Mouse (Mus musculus) neural tube, embryonic 13.5 days (tissue): ENCODE results near the gene Frmd8. TPM values are rescaled to one million over a fixed set of nuclear protein-coding genes. Genes with fewer than 3 reads are reported as not detected.

ENCODE experiments used
- ATAC-seq: fragments of 200-750 bp; cut with Nextera tagmentation; 2 replicates; pipeline ENCODE4 v1.8.0; 2017; ENCODE audit warnings: low read depth, mild to moderate bottlenecking, moderate TSS enrichment, moderate library complexity
- H3K27ac ChIP-seq: fragments of 300-500 bp; sonication (generic); replicated peaks from 2 replicates; pipeline ENCODE4 v1.5.1; 2015; ENCODE audit warnings: moderate library complexity, mild to moderate bottlenecking, inconsistent platforms
- H3K27me3 ChIP-seq: fragments of 300-500 bp; sonication (generic); 2 replicates; pipeline ENCODE4 v1.6.1; 2015; ENCODE audit warnings: mild to moderate bottlenecking, inconsistent platforms
- H3K36me3 ChIP-seq: fragments of 300-500 bp; sonication (generic); 2 replicates; pipeline ENCODE4 v1.6.1; 2015; ENCODE audit warnings: mild to moderate bottlenecking, inconsistent platforms
- H3K4me1 ChIP-seq: fragments of 300-500 bp; sonication (generic); replicated peaks from 2 replicates; pipeline ENCODE4 v1.6.1; 2015; ENCODE audit warnings: inconsistent platforms
- H3K4me2 ChIP-seq: fragments of 300-500 bp; sonication (generic); 2 replicates; pipeline ENCODE4 v1.6.1; 2015; ENCODE audit warnings: inconsistent platforms, mild to moderate bottlenecking, moderate library complexity
- H3K4me3 ChIP-seq: fragments of 300-500 bp; sonication (generic); 2 replicates; pipeline ENCODE4 v1.5.1; 2015; ENCODE audit warnings: mild to moderate bottlenecking, inconsistent platforms
- H3K9ac ChIP-seq: fragments of 300-500 bp; sonication (generic); 2 replicates; pipeline ENCODE4 v1.6.1; 2015; ENCODE audit warnings: moderate library complexity, mild to moderate bottlenecking, inconsistent platforms
- H3K9me3 ChIP-seq: fragments of 300-500 bp; sonication (generic); 2 replicates; pipeline ENCODE4 v1.6.1; 2016; ENCODE audit warnings: inconsistent platforms
- WGBS: fragments of 180-500 bp; shearing (Covaris S2); methylation state at CpG from one replicate; pipeline ENCODE4 v1.1.7; 2015; 5-methylcytosine and 5-hydroxymethylcytosine counted together
- polyA plus RNA-seq: library from polyadenylated mRNA; unstranded; fragments of >200 nt; fragmentation: Nextera tagmentation; extraction: Ambion mirVana; gene quantifications from 2 replicates; pipeline ENCODE4 v1.2.1, GENCODE M21; 2015

Gene Frmd8
- polyA plus RNA-seq, 1 experiment from 2014 or later: 21.1 TPM

DNA sequence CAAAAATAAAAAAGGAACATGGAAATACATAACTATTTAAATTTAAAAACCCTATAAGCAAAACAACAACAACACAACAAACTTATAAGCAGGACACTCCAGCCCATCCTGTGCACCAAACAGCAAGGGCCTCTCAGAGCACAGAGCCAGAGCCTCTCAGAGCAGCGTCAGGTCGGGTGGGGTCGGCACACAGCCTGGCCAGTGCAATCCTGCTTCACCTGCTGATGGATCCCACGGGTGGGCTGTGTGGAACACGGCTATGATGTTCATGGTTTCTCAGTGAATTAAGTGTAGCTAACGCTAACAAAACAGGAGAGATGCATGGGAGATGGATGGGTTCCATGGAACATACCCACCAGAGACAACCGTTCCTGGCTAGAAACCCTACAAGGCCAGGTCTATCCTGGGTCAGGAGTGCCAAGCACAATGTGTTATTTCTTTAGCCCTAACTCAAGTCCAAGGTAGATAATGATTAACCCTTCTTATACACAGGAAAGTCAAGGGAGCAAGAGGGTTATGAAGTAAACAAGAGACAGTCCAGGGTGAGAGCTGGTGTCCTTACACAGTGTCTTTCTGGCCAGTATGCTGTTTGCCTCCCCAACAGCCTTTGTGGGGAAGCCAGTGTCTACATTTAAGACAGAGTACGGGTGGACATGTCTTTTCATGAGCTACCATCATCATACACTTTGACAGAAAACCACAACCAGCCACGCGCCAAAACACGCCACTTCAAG, 43.7 kb downstream of the Frmd8 start:
- WGBS: 92% methylated on average over 11 of the region's 11 CpGs
- no peak overlapping the region for H3K4me2 ChIP-seq
- no peaks in the 10 kb centered on the region for H3K9me3 ChIP-seq
- H3K9ac ChIP-seq: no peak overlapping the region
- H3K36me3 ChIP-seq: no peaks in the 10 kb centered on the region
- no peak for ATAC-seq
- H3K4me1 ChIP-seq: no peaks in the 10 kb centered on the region
- no peaks in the 10 kb centered on the region for H3K27me3 ChIP-seq
- no peak overlapping the region for H3K4me3 ChIP-seq
- no peak overlapping the region for H3K27ac ChIP-seq

DNA sequence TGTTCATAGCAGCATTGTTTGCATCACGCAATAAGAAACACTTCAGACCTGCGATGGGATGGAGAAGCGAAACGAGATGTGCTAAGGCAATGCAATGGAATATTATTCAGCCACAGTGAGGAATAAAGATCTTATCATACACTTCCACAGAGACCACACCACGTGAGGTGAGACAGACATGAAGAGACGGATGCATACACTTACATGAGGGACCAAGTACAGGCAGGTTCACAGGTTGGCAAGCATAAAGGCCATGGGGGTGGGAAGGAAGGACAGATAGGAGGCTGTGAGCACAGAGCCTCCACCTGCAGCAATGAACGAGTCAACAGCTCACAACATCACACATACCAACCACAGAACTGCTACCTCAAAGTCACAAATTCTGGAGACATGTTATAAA, 44.3 kb downstream of the Frmd8 start:
- H3K9ac ChIP-seq: no peak overlapping the region
- no peaks in the 10 kb centered on the region for H3K4me1 ChIP-seq
- no peak overlapping the region for H3K27ac ChIP-seq
- no peaks in the 10 kb centered on the region for H3K9me3 ChIP-seq
- no peak overlapping the region for H3K4me3 ChIP-seq
- no peak for ATAC-seq
- H3K4me2 ChIP-seq: no peak overlapping the region
- H3K36me3 ChIP-seq: no peaks in the 10 kb centered on the region
- 89% methylated on average over 7 of the region's 7 CpGs for WGBS
- no peaks in the 10 kb centered on the region for H3K27me3 ChIP-seq

DNA sequence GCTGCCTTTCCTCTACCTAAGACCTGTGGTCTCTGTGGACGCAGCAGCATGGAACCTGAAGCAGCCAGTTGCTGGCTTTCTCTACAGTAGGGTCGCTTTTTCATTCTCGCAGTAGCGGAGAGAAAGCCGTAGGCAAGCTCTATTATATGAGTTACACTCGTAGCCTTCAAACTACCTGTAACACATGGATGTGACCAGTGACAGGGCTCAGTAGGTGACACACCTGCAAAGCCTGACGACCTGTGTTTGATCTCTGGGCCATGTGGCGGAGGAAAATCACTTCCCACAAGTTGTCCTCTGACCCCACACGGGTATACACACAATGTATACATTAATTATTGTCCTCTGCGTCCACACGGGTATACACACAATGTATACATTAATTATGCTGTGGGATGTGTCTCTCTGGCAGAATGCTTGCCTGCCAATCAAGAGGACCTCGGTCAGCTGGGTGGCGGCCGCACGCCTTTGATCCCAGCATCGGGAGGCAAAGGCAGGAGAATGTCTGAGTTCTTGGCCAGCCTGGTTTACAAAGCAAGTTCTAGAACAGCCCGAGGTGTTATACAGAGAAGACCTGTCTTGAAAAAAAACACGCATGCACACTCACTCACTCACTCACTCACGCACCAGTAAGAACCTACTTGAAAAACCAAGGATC, 45.0 kb downstream of the Frmd8 start:
- Histone ChIP-seq H3K9ac (no peak overlapping the region), H3K9me3 (no peaks in the 10 kb centered on the region), H3K4me3 (no peak overlapping the region), H3K36me3 (no peaks in the 10 kb centered on the region), H3K4me2 (no peak overlapping the region), H3K27me3 (no peaks in the 10 kb centered on the region), H3K4me1 (no peaks in the 10 kb centered on the region), H3K27ac (no peak overlapping the region)
- ATAC-seq: no peak
- WGBS: 87% methylated on average over 19 of the region's 19 CpGs

DNA sequence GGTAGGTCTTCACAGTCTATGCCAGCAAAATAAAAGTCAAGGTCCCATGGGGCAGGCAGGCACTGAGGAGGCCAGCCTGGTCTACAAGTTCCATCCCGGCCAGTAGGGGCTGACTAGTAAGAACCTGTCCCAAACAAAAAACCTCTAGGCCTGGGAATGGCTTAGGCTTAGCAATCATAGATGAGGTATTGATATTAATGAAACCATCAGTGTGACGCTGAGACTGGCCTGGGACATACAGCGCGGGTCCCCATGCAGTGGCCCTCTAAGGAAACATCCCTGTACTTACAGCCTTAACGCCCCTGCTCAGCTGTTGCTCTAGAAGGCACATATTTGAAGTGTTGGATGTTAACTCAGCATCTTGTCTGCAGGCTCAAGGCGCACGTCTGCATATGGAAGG, 46.2 kb downstream of the Frmd8 start:
- H3K27me3 ChIP-seq: no peaks in the 10 kb centered on the region

DNA sequence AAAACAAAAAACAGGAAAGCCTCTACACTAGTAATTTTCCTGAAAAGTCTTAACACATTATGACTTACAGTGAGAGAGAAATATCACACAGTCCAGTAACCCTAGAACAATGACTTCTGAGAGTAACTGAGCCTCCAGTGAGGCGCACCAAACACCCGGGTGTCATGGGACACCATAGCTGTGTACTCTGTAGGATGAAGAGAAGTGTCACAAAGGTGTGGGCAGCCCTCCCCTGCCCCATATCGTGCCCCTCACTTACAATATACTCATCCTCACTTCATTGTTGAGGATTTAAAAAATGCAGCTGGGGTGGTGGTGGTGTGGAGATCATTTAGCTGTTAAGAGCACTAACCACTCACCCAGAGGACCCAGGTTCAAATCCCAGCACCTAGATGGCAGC, 46.9 kb downstream of the Frmd8 start:
- Histone ChIP-seq H3K36me3 (no peaks in the 10 kb centered on the region), H3K9me3 (no peaks in the 10 kb centered on the region), H3K27ac (no peak overlapping the region), H3K27me3 (no peaks in the 10 kb centered on the region), H3K9ac (no peak overlapping the region), H3K4me2 (no peak overlapping the region), H3K4me3 (no peak overlapping the region), H3K4me1 (peaks cover 15% of the 10 kb centered on the region)
- ATAC-seq: no peak
- WGBS: 90% methylated on average over 3 of the region's 3 CpGs

More for the DNA sequence above, 46.2 kb downstream of the Frmd8 start:
- no peaks in the 10 kb centered on the region for H3K36me3 ChIP-seq
- no peak for ATAC-seq
- no peak overlapping the region for H3K4me2 ChIP-seq
- H3K9ac ChIP-seq: no peak overlapping the region
- 88% methylated on average over 7 of the region's 7 CpGs for whole genome bisulfite sequencing
- H3K4me3 ChIP-seq: no peak overlapping the region
- no peak overlapping the region for H3K27ac ChIP-seq
- no peaks in the 10 kb centered on the region for H3K9me3 ChIP-seq
- peaks cover 9% of the 10 kb centered on the region for H3K4me1 ChIP-seq

DNA sequence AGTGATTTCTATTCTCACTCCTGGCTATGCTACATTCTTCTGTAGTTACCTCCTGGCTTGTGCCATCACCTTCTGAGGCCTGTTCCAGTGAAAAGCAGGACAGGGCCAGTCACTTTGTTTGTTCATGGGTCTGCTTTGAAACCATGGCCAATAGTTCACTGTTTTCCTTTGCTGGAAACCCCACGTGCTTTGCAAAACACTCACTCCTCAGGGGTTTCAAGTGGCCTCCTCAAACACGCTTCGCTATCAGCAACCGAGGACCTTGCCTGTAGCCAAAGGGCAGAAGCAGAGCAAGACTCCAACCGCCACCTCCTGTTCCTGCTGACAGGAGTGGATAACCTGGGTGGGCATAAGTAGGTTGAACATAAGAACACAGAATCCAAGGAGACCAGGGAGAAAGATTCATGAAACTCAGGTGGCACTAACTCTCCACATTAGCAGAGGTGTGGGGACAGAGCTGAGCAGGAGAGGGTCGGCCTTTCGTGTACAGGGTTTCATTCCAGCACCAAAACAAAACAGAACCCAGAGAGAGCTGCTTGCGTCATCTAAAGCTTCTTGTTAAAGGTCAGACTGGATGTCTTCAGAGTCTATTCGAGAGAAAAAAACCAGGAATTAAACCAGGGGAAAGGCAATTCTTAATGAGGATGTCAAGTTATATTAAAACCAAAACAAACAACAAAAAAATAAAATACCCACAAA, 47.5 kb downstream of the Frmd8 start:
- Histone ChIP-seq H3K27ac (no peak overlapping the region), H3K9ac (no peak overlapping the region)
- no peak for ATAC-seq

DNA sequence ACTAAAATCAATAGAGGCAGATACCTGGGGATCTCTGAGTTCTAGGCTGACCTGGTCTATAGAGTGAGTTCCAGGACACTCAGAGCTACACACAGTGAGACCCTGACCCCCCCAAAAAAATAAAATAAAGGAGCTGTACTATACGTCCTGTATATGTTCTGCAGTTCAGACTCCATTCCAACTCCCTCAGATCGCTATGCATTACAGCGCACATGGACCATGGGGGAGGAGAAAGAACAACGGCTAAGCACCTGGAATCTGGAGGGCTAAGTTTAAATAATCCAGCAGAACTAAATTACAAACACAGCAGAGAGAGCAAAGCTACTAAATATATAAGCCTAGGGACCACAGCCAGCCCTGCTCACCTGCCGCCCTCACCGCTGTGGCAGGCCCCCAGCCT, 48.0 kb downstream of the Frmd8 start:
- peaks cover 26% of the 10 kb centered on the region for H3K4me1 ChIP-seq
- H3K27me3 ChIP-seq: no peaks in the 10 kb centered on the region
- no peaks in the 10 kb centered on the region for H3K36me3 ChIP-seq
- no peaks in the 10 kb centered on the region for H3K9me3 ChIP-seq
- no peak overlapping the region for H3K4me2 ChIP-seq
- H3K27ac ChIP-seq: no peak overlapping the region
- 87% methylated on average over 6 of the region's 6 CpGs for WGBS
- no peak for ATAC-seq
- no peak overlapping the region for H3K9ac ChIP-seq
- no peak overlapping the region for H3K4me3 ChIP-seq

More for the DNA sequence above, 47.5 kb downstream of the Frmd8 start:
- Histone ChIP-seq H3K4me2 (no peak overlapping the region), H3K4me3 (no peak overlapping the region), H3K9me3 (no peaks in the 10 kb centered on the region), H3K27me3 (no peaks in the 10 kb centered on the region), H3K36me3 (no peaks in the 10 kb centered on the region), H3K4me1 (peaks cover 21% of the 10 kb centered on the region)
- WGBS: 78% methylated on average over 9 of the region's 9 CpGs

DNA sequence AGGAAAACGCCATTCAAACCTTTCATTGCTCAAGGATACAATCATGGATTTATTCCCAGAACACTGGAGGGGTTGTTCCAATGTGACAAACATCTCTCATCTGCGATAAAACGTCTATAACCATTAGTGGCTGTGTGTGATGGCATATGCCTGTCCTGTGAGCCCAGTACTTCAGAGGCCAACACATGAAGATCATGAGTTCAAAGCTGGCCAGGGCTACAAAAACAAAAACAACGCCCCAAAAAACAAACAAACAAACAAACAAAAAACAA, 48.4 kb downstream of the Frmd8 start:
- H3K4me3 ChIP-seq: no peak overlapping the region
- ATAC-seq: no peak
- 81% methylated on average over 4 of the region's 4 CpGs for WGBS

DNA sequence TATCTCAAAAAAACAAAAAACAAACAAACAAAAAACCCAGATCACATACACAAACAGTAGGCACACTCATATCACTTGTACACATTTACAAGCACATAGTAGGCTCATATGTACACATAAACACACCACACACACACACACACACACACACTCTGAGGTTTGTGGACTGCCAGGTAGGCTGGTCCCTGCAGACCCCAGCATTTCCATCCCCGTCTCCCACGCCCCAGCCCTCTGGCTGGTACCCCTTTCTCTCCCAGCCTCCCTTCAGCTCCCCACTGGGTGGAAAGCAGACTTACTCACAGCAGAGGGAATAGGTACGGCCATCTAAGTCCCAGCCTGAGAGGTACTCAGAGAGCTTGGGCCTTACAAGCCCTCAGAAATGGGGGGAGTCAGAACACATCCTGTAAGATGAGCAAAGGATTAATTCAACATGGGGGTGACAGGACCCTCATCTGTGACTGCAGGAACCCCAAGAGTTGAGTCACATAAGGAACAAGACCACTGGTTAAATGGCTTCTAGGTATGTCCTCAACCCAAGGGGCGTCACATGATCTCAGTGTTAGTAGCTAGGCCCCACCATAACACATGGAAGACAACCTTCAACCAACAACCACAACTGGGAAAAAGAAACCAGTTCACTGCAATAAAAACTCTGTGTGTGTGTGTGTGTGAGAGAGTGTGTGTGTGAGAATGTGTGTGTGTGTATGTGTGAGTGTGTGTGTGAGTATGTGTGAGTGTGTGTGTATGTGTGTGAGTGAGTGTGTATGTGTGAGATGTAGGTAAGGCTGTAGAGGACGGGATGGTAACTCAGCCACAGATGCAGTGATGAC, 49.0 kb downstream of the Frmd8 start:
- Histone ChIP-seq H3K36me3 (no peaks in the 10 kb centered on the region), H3K9ac (no peak overlapping the region), H3K27ac (no peak overlapping the region), H3K27me3 (no peaks in the 10 kb centered on the region), H3K4me2 (no peak overlapping the region), H3K9me3 (no peaks in the 10 kb centered on the region), H3K4me3 (no peak overlapping the region), H3K4me1 (peaks cover 29% of the 10 kb centered on the region)
- 89% methylated on average over 5 of the region's 5 CpGs for WGBS
- no peak for ATAC-seq

More for the DNA sequence above, 48.4 kb downstream of the Frmd8 start:
- Histone ChIP-seq H3K4me2 (no peak overlapping the region), H3K4me1 (peaks cover 29% of the 10 kb centered on the region), H3K27ac (no peak overlapping the region), H3K27me3 (no peaks in the 10 kb centered on the region), H3K9me3 (no peaks in the 10 kb centered on the region), H3K9ac (no peak overlapping the region), H3K36me3 (no peaks in the 10 kb centered on the region)

DNA sequence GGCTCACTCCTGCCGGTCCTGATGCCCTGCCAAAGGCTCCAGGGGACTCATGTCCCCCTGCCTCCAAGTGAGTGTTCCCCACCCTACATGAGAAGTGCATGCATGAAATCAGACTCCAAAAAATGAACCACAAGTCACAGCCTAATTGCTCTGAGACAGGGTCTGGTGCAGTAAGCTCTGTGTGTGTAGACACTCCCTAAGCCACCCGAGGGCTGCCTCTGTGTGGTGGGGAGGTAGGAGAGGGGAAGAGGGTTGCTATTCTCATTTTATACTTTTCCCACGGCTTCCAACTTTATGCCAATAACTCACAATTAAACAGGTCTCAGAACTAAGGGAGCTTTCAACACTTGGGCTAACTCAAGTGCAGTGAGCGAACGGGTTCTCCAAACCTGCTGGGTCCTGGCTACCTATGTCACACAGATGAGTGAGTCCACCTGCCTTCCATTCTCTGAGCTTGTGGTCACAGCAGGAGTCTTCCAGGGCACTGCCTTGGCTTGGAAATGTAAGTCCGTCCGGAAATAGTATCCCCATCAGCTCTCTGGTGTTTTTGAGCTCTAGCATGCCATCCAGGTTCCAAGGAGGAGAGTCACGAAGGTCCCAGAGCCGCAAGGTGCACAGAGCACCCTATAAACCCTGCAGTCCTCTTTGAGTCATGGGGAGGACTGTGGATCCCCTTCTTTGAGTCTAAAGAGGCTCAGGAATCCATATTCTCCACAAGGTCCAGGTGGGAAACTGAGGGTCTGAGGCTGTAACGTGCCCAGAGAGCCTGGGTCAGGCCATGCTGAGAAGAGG, 50.1 kb downstream of the Frmd8 start:
- H3K4me2 ChIP-seq: no peak overlapping the region
- no peak overlapping the region for H3K27ac ChIP-seq
- 82% methylated on average over 10 of the region's 10 CpGs for WGBS
- H3K9ac ChIP-seq: no peak overlapping the region
- peaks cover 29% of the 10 kb centered on the region for H3K4me1 ChIP-seq
- no peaks in the 10 kb centered on the region for H3K27me3 ChIP-seq
- H3K9me3 ChIP-seq: no peaks in the 10 kb centered on the region
- ATAC-seq: no peak
- H3K4me3 ChIP-seq: no peak overlapping the region
- H3K36me3 ChIP-seq: no peaks in the 10 kb centered on the region

DNA sequence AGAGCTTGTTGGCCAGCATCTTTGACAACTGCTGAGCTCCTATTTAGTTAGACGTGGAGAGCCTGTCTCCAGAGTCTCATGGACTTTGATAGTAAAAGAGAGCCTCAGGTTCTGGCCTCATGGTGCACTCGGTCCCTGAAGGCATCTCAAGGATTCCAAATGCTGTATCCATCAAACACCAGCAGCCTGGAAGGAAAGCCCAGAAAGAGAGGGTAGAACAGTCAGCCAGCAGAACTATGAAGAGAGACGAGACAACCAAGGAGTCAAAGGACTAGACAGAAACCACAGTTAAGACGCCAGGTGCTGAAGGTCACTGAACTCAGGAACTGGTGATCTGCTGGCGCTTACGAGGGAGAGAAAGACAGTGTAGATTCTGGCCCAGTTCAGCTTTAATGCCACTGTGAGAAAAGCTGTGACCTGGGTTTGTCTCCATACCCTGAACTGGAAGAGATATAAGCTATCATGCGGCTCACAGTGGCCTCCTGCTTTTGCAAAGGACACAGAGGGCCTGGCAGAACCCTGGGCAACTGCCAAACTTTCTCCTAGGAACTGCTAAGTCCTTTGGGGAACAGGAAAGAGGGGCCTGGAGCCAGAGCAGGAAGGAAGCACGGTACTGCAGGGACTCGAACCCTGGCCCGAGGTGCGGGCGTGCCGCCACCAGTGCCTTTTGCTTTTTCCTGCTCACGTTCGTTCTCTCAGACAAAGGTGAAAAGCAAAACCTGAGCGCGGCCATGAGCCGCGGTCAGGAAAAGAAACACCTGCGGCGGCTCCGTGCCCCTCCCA, 50.8 kb downstream of the Frmd8 start:
- Histone ChIP-seq H3K27me3 (no peaks in the 10 kb centered on the region), H3K9ac (no peak overlapping the region), H3K27ac (no peak overlapping the region), H3K9me3 (no peaks in the 10 kb centered on the region), H3K36me3 (no peaks in the 10 kb centered on the region), H3K4me1 (peaks cover 29% of the 10 kb centered on the region), H3K4me2 (no peak overlapping the region), H3K4me3 (no peak overlapping the region)
- WGBS: 79% methylated on average over 22 of the region's 22 CpGs
- no peak for ATAC-seq
